Mouse (Mus musculus) layer of hippocampus, postnatal 36 days (tissue): ENCODE data around the gene Itih5. TPM values are rescaled to one million over a fixed set of nuclear protein-coding genes. Genes with fewer than 3 reads are reported as not detected.

Experiments used
- DNase-seq, 2 experiments: peaks; one replicate each; pipeline ENCODE4 v3.0.0; 2022
- total RNA-seq, 2 experiments: library from RNA; stranded (reverse); gene quantifications; 2 replicates each; pipeline ENCODE4 v1.2.3; 2021

Itih5 gene
- total RNA-seq, result 10 to 100 TPM; 11.9 to 15.0 TPM

GRCm38 (mm10) chr2:10153201-10154075 lies at the start of gene Itih5:
Gene Itih5 (plus strand): TSS chr2:10153571.
- DNase-seq, result peak in 1 of 2 experiments; percentile 7

- DNase-seq, result no peak
These were observed 44.7 kb upstream of the Itih5 start for GRCm38 (mm10) chr2:10108535-10109189.

GRCm38 (mm10) chr2:10118751-10119150 lies 34.6 kb upstream of the Itih5 start:
- DNase-seq, result no peak

- DNase-seq, result no peak
These were observed 34.1 kb upstream of the Itih5 start for GRCm38 (mm10) chr2:10119276-10119675.

- no peak for DNase-seq
These were observed 31.5 kb upstream of the Itih5 start for GRCm38 (mm10) chr2:10121826-10122225.

- DNase-seq, result no peak
These were observed 27.2 kb upstream of the Itih5 start for GRCm38 (mm10) chr2:10126122-10126521.

- no peak for DNase-seq
These were observed 25.9 kb upstream of the Itih5 start for GRCm38 (mm10) chr2:10127471-10127870.

GRCm38 (mm10) chr2:10128571-10128970 lies 24.8 kb upstream of the Itih5 start:
- no peak for DNase-seq

- DNase-seq, result peak in 1 of 2 experiments; percentile 3
These were observed 22.9 kb upstream of the Itih5 start for GRCm38 (mm10) chr2:10130341-10130990.

- DNase-seq, result no peak
These were observed 22.1 kb upstream of the Itih5 start, which contains the start of gene Itih2 for GRCm38 (mm10) chr2:10131296-10131695. Gene Itih2 (minus strand): TSS chr2:10131396.

GRCm38 (mm10) chr2:10132128-10132527 lies 21.2 kb upstream of the Itih5 start:
- no peak for DNase-seq

GRCm38 (mm10) chr2:10133941-10134340 lies 19.4 kb upstream of the Itih5 start:
- no peak for DNase-seq

- no peak for DNase-seq
These were observed 16.1 kb upstream of the Itih5 start for GRCm38 (mm10) chr2:10137320-10137719.

- no peak for DNase-seq
These were observed 12.9 kb upstream of the Itih5 start for GRCm38 (mm10) chr2:10140456-10140855.

GRCm38 (mm10) chr2:10142472-10143454 lies 10.6 kb upstream of the Itih5 start:
- peak; percentile 35 to 51 for DNase-seq

GRCm38 (mm10) chr2:10145514-10145913 lies 7.9 kb upstream of the Itih5 start:
- DNase-seq, result no peak

GRCm38 (mm10) chr2:10147176-10147575 lies 6.2 kb upstream of the Itih5 start:
- DNase-seq, result peak; percentile 9 to 21

- no peak for DNase-seq
These were observed 781 bp upstream of the Itih5 start for GRCm38 (mm10) chr2:10152590-10152989.

- DNase-seq, result no peak
These were observed 3.8 kb downstream of the Itih5 start for GRCm38 (mm10) chr2:10157184-10157583.

GRCm38 (mm10) chr2:10162011-10162410 lies 8.6 kb downstream of the Itih5 start:
- no peak for DNase-seq

- no peak for DNase-seq
These were observed 13.3 kb downstream of the Itih5 start for GRCm38 (mm10) chr2:10166635-10167034.

GRCm38 (mm10) chr2:10167283-10167682 lies 13.9 kb downstream of the Itih5 start:
- no peak for DNase-seq
